In genomic region chr14:21812590-21813162, GRCm38 (mm10) we compare ENCODE assay signal across 8 mouse cellular contexts. TPM values are rescaled to one million over a fixed set of nuclear protein-coding genes. Genes with fewer than 3 reads are reported as not detected.
A peak's percentile ranks its signal among the peaks of the same experiment; 100 is the strongest.
DNase-seq lines count a peak whose midpoint lies in the region; ATAC-seq and TF ChIP-seq lines count a peak whose summit lies in the region.

No protein-coding gene starts in this region.

- ATAC-seq in midbrain, embryonic 11.5 days (ENCODE audit: low FRiP score), result no peak; the same call in 1 of the 2 replicates
- ATAC-seq in midbrain, embryonic 16.5 days, result no peak
- 0 out of 2 replicates have a peak, but pooled peaks have one; percentile 36 for ATAC-seq in heart, embryonic 15.5 days (replicated peaks; ENCODE audit: insufficient number of reproducible peaks, insufficient read depth, low FRiP score, low read depth)

- H3K36me3 ChIP-seq in midbrain, embryonic 11.5 days (ENCODE audit: control insufficient read depth, insufficient read depth, low read length), result no peaks in the 10 kb centered on the region
- H3K36me3 ChIP-seq in midbrain, embryonic 16.5 days (ENCODE audit: control insufficient read depth, insufficient read depth, low read length), result no peaks in the 10 kb centered on the region
- no peaks in the 10 kb centered on the region for H3K36me3 ChIP-seq in heart, embryonic 15.5 days

- no peak overlapping the region for H3K27ac ChIP-seq in midbrain, embryonic 11.5 days (ENCODE audit: low read depth, low read length)
- no peak overlapping the region for H3K27ac ChIP-seq in midbrain, embryonic 16.5 days (ENCODE audit: low read length)
- no peak overlapping the region for H3K27ac ChIP-seq in heart, embryonic 15.5 days
- no peak overlapping the region for H3K27ac ChIP-seq in layer of hippocampus, adult 2 months

- no peak overlapping the region; the same call in 1 of the 2 replicates for H3K4me2 ChIP-seq in midbrain, embryonic 11.5 days
- no peak overlapping the region for H3K4me2 ChIP-seq in midbrain, embryonic 16.5 days (ENCODE audit: low read length)
- H3K4me2 ChIP-seq in heart, embryonic 15.5 days, result peak overlapping the region; percentile 37

- H3K27me3 ChIP-seq in midbrain, embryonic 11.5 days (ENCODE audit: control insufficient read depth, insufficient read depth, low read length), result no peaks in the 10 kb centered on the region
- H3K27me3 ChIP-seq in midbrain, embryonic 16.5 days (ENCODE audit: control insufficient read depth, insufficient read depth, low read depth, low read length), result no peaks in the 10 kb centered on the region
- no peaks in the 10 kb centered on the region for H3K27me3 ChIP-seq in heart, embryonic 15.5 days

- H3K9ac ChIP-seq in midbrain, embryonic 11.5 days (ENCODE audit: low read length), result no peak overlapping the region
- no peak overlapping the region for H3K9ac ChIP-seq in midbrain, embryonic 16.5 days (ENCODE audit: low read depth, low read length)
- no peak overlapping the region for H3K9ac ChIP-seq in heart, embryonic 15.5 days

- H3K4me3 ChIP-seq in midbrain, embryonic 11.5 days (ENCODE audit: low read depth, low read length), result no peak overlapping the region
- H3K4me3 ChIP-seq in midbrain, embryonic 16.5 days (ENCODE audit: low read depth, low read length), result no peak overlapping the region
- no peak overlapping the region for H3K4me3 ChIP-seq in heart, embryonic 15.5 days
- no peak overlapping the region for H3K4me3 ChIP-seq in layer of hippocampus, adult 2 months

- peak; percentile 90 for DNase-seq in midbrain, embryonic 11.5 days (ENCODE audit: low spot score, missing footprints)
- peak; percentile 66 to 80 for DNase-seq in adrenal gland, adult 18-20 months (ENCODE audit: low spot score in 2 of 2)
- DNase-seq in embryo, embryonic 10.5 days (ENCODE audit: low spot score), result peak; percentile 86
- peak in 1 of 2 experiments; percentile 55 for DNase-seq in layer of hippocampus, adult 2 months (ENCODE audit: low spot score in 2 of 2)
- peak; percentile 66 to 81 for DNase-seq in lung, postnatal 4 days
- peak; percentile 80 to 92 for DNase-seq in spleen, postnatal 4 days (ENCODE audit: low spot score in 2 of 2)

- TF ChIP-seq CTCF in layer of hippocampus, adult 2 months (conservative IDR thresholded peaks at IDR 0.05), result peak; percentile 80

- H3K9me3 ChIP-seq in midbrain, embryonic 11.5 days (ENCODE audit: control insufficient read depth, low read length), result no peaks in the 10 kb centered on the region
- H3K9me3 ChIP-seq in midbrain, embryonic 16.5 days (replicated peaks; ENCODE audit: control insufficient read depth, low read length, poor library complexity, severe bottlenecking), result no peaks in the 10 kb centered on the region
- H3K9me3 ChIP-seq in heart, embryonic 15.5 days (replicated peaks), result no peaks in the 10 kb centered on the region

- no peaks in the 10 kb centered on the region for H3K4me1 ChIP-seq in midbrain, embryonic 11.5 days (ENCODE audit: control insufficient read depth, insufficient read depth, low read length)
- H3K4me1 ChIP-seq in midbrain, embryonic 16.5 days (ENCODE audit: control insufficient read depth, insufficient read depth, low read length), result no peaks in the 10 kb centered on the region
- H3K4me1 ChIP-seq in heart, embryonic 15.5 days (replicated peaks), result peaks cover 21% of the 10 kb centered on the region

- WGBS in midbrain, embryonic 11.5 days, result 24% methylated on average over 14 of the region's 14 CpGs
- 25% methylated on average over 14 of the region's 14 CpGs for WGBS in midbrain, embryonic 16.5 days
- 23% methylated on average over 14 of the region's 14 CpGs for WGBS in heart, embryonic 15.5 days

RNA-seq across cellular contexts. Expression of gene Vdac2, which starts 12.4 kb away (rescaled TPM):
- 312 and 315 TPM in 2 replicates for polyA plus RNA-seq in midbrain, embryonic 11.5 days (2014; fragmentation: Nextera tagmentation; extraction: Ambion mirVana)
- polyA plus RNA-seq in midbrain, embryonic 16.5 days (2015; fragmentation: Nextera tagmentation; extraction: Ambion mirVana), result 291 and 294 TPM in 2 replicates
- total RNA-seq in adrenal gland, adult 18-20 months (2021), result 100 to 1,000 TPM; 205 to 245 TPM
- polyA plus RNA-seq in heart, embryonic 15.5 days (2015; fragmentation: Nextera tagmentation; extraction: Ambion mirVana), result 435 and 491 TPM in 2 replicates
- 100 to 1,000 TPM; 223 to 230 TPM for total RNA-seq in layer of hippocampus, adult 2 months (2021)

RNA-seq across cellular contexts. Expression of gene Comtd1, which starts 36.1 kb away (rescaled TPM):
- polyA plus RNA-seq in midbrain, embryonic 11.5 days (2014; fragmentation: Nextera tagmentation; extraction: Ambion mirVana), result 11.8 and 12.6 TPM in 2 replicates
- 58.1 and 58.7 TPM in 2 replicates for polyA plus RNA-seq in midbrain, embryonic 16.5 days (2015; fragmentation: Nextera tagmentation; extraction: Ambion mirVana)
- total RNA-seq in adrenal gland, adult 18-20 months (2021), result 10 to 100 TPM; 60.4 to 63.9 TPM
- polyA plus RNA-seq in heart, embryonic 15.5 days (2015; fragmentation: Nextera tagmentation; extraction: Ambion mirVana), result 35.1 and 38.1 TPM in 2 replicates
- 10 to 100 TPM; 25.4 to 27.5 TPM for total RNA-seq in layer of hippocampus, adult 2 months (2021)
